In genomic region chr7:119271427-119271826, GRCm38 (mm10) we compare ENCODE assay signal across 25 mouse cellular contexts.
A peak's percentile ranks its signal among the peaks of the same experiment; 100 is the strongest.
DNase-seq lines count a peak whose midpoint lies in the region; ATAC-seq lines count a peak whose summit lies in the region.
"Had no signal": no experiment of that assay in that cellular context is flagged by ENCODE, and none has a peak within 500 bp of the region (broad histone marks: within the 10 kb centered on the region; RNA-seq: fewer than 3 reads in every experiment).

No protein-coding gene starts in this region.

- WGBS in midbrain, embryonic 14.5 days = 94% methylated on average over 1 of the region's 1 CpGs
- 89% methylated on average over 1 of the region's 1 CpGs for WGBS in midbrain, embryonic 11.5 days
- WGBS in liver, embryonic 12.5 days (ENCODE audit: insufficient replicate concordance) = 20% methylated on average over 1 of the region's 1 CpGs
- 97% methylated on average over 1 of the region's 1 CpGs for WGBS in midbrain, embryonic 16.5 days
- 100% methylated on average over 1 of the region's 1 CpGs for whole genome bisulfite sequencing in forebrain, embryonic 13.5 days

- no peak overlapping the region for H3K9ac ChIP-seq in midbrain, embryonic 14.5 days (replicated peaks; ENCODE audit: low read length)
- H3K9ac ChIP-seq in midbrain, embryonic 11.5 days (ENCODE audit: low read length) = no peak overlapping the region
- H3K9ac ChIP-seq in liver, embryonic 12.5 days = no peak overlapping the region
- H3K9ac ChIP-seq in midbrain, embryonic 16.5 days (ENCODE audit: low read depth, low read length) = no peak overlapping the region
- H3K9ac ChIP-seq in forebrain, embryonic 13.5 days = no peak overlapping the region
- H3K9ac ChIP-seq: heart, embryonic 12.5 days; limb, embryonic 13.5 days; neural tube, embryonic 12.5 days had no signal

- H3K27ac ChIP-seq in midbrain, embryonic 14.5 days (replicated peaks; ENCODE audit: low read depth, low read length) = 0 out of 2 replicates have a peak overlapping the region, but pooled peaks have one; percentile 13
- no peak overlapping the region for H3K27ac ChIP-seq in midbrain, embryonic 11.5 days (ENCODE audit: low read depth, low read length)
- peak overlapping the region; percentile 83 for H3K27ac ChIP-seq in liver, embryonic 12.5 days
- peak overlapping the region; percentile 47; the same call in 1 of the 2 replicates for H3K27ac ChIP-seq in midbrain, embryonic 16.5 days (ENCODE audit: low read length)
- no peak overlapping the region for H3K27ac ChIP-seq in forebrain, embryonic 13.5 days
- H3K27ac ChIP-seq: forebrain, embryonic 10.5 days; gastrocnemius, adult 2 months; heart, adult 2 months; kidney, postnatal 0 days; limb, embryonic 13.5 days; neural tube, embryonic 12.5 days had no signal

- H3K4me2 ChIP-seq in midbrain, embryonic 14.5 days (ENCODE audit: low read length) = no peak overlapping the region
- H3K4me2 ChIP-seq in midbrain, embryonic 11.5 days = no peak overlapping the region
- H3K4me2 ChIP-seq in liver, embryonic 12.5 days = peak overlapping the region; percentile 60
- H3K4me2 ChIP-seq in midbrain, embryonic 16.5 days (ENCODE audit: low read length) = no peak overlapping the region
- no peak overlapping the region for H3K4me2 ChIP-seq in forebrain, embryonic 13.5 days
- H3K4me2 ChIP-seq: heart, embryonic 12.5 days; limb, embryonic 13.5 days; neural tube, embryonic 12.5 days had no signal

- no peaks in the 10 kb centered on the region for H3K36me3 ChIP-seq in erythroblast, embryonic 14.5 days (ENCODE audit: control insufficient read depth)
- H3K36me3 ChIP-seq in midbrain, embryonic 14.5 days (ENCODE audit: control insufficient read depth, insufficient read depth, low read length) = no peaks in the 10 kb centered on the region
- H3K36me3 ChIP-seq in midbrain, embryonic 11.5 days (ENCODE audit: control insufficient read depth, insufficient read depth, low read length) = no peaks in the 10 kb centered on the region
- H3K36me3 ChIP-seq in liver, embryonic 12.5 days = no peaks in the 10 kb centered on the region
- H3K36me3 ChIP-seq in midbrain, embryonic 16.5 days (ENCODE audit: control insufficient read depth, insufficient read depth, low read length) = no peaks in the 10 kb centered on the region
- no peaks in the 10 kb centered on the region for H3K36me3 ChIP-seq in forebrain, embryonic 13.5 days (ENCODE audit: poor library complexity, severe bottlenecking)
- H3K36me3 ChIP-seq: forebrain, embryonic 10.5 days; heart, embryonic 12.5 days; limb, embryonic 13.5 days; neural tube, embryonic 12.5 days had no signal

- peak overlapping the region; percentile 6 for H3K4me3 ChIP-seq in erythroblast, embryonic 14.5 days (replicated peaks)
- H3K4me3 ChIP-seq in midbrain, embryonic 14.5 days (replicated peaks; ENCODE audit: low read depth, low read length) = no peak overlapping the region
- H3K4me3 ChIP-seq in midbrain, embryonic 11.5 days (ENCODE audit: low read depth, low read length) = no peak overlapping the region
- no peak overlapping the region for H3K4me3 ChIP-seq in liver, embryonic 12.5 days
- no peak overlapping the region for H3K4me3 ChIP-seq in midbrain, embryonic 16.5 days (ENCODE audit: low read depth, low read length)
- H3K4me3 ChIP-seq in forebrain, embryonic 13.5 days = no peak overlapping the region
- H3K4me3 ChIP-seq: forebrain, embryonic 10.5 days; gastrocnemius, adult 2 months; heart, adult 2 months; heart, embryonic 12.5 days; limb, embryonic 13.5 days; neural tube, embryonic 12.5 days had no signal

- H3K9me3 ChIP-seq in erythroblast, embryonic 14.5 days (ENCODE audit: control insufficient read depth, low read length) = no peaks in the 10 kb centered on the region
- no peaks in the 10 kb centered on the region for H3K9me3 ChIP-seq in midbrain, embryonic 14.5 days (ENCODE audit: control insufficient read depth, low read length)
- no peaks in the 10 kb centered on the region for H3K9me3 ChIP-seq in midbrain, embryonic 11.5 days (ENCODE audit: control insufficient read depth, low read length)
- no peaks in the 10 kb centered on the region for H3K9me3 ChIP-seq in liver, embryonic 12.5 days (replicated peaks)
- H3K9me3 ChIP-seq in midbrain, embryonic 16.5 days (replicated peaks; ENCODE audit: control insufficient read depth, low read length, poor library complexity, severe bottlenecking) = no peaks in the 10 kb centered on the region
- no peaks in the 10 kb centered on the region for H3K9me3 ChIP-seq in forebrain, embryonic 13.5 days (replicated peaks)
- H3K9me3 ChIP-seq: forebrain, embryonic 10.5 days; heart, embryonic 12.5 days; limb, embryonic 13.5 days; neural tube, embryonic 12.5 days had no signal

- DNase-seq in midbrain, embryonic 14.5 days = no peak
- no peak for DNase-seq in midbrain, embryonic 11.5 days (ENCODE audit: low spot score, missing footprints)
- no peak for DNase-seq in right cerebral cortex, postnatal 14 days
- DNase-seq: adrenal gland, adult 8-10 months; cerebellum, adult 8-10 months; cerebellum, postnatal 25 days; gastrocnemius, adult 2 months; heart, adult 2 months; kidney, adult 8-10 months; kidney, postnatal 4 days; lung, adult 2 months; lung, postnatal 14 days; thymus, postnatal 14 days had no signal

- H3K27me3 ChIP-seq in erythroblast, embryonic 14.5 days (ENCODE audit: control insufficient read depth) = no peaks in the 10 kb centered on the region
- no peaks in the 10 kb centered on the region for H3K27me3 ChIP-seq in midbrain, embryonic 14.5 days (ENCODE audit: control insufficient read depth, insufficient read depth, low read length)
- H3K27me3 ChIP-seq in midbrain, embryonic 11.5 days (ENCODE audit: control insufficient read depth, insufficient read depth, low read length) = no peaks in the 10 kb centered on the region
- no peaks in the 10 kb centered on the region for H3K27me3 ChIP-seq in liver, embryonic 12.5 days (replicated peaks)
- H3K27me3 ChIP-seq in midbrain, embryonic 16.5 days (ENCODE audit: control insufficient read depth, insufficient read depth, low read depth, low read length) = no peaks in the 10 kb centered on the region
- no peaks in the 10 kb centered on the region for H3K27me3 ChIP-seq in forebrain, embryonic 13.5 days
- H3K27me3 ChIP-seq: heart, embryonic 12.5 days; limb, embryonic 13.5 days; neural tube, embryonic 12.5 days had no signal

- no peak for ATAC-seq in erythroblast, adult 5-6 weeks (replicated peaks; ENCODE audit: low FRiP score, poor library complexity, severe bottlenecking)
- no peak for ATAC-seq in midbrain, embryonic 14.5 days (ENCODE audit: low FRiP score, low TSS enrichment)
- no peak for ATAC-seq in midbrain, embryonic 11.5 days (ENCODE audit: low FRiP score)
- ATAC-seq in liver, embryonic 12.5 days = peak; percentile 78
- ATAC-seq in midbrain, embryonic 16.5 days = no peak
- no peak for ATAC-seq in forebrain, embryonic 13.5 days
- ATAC-seq: forebrain, embryonic 16.5 days; intestine, embryonic 16.5 days had no signal

- H3K4me1 ChIP-seq in erythroblast, embryonic 14.5 days (ENCODE audit: control insufficient read depth) = peaks cover 41% of the 10 kb centered on the region
- no peaks in the 10 kb centered on the region for H3K4me1 ChIP-seq in midbrain, embryonic 14.5 days (ENCODE audit: control insufficient read depth, insufficient read depth, low read length)
- H3K4me1 ChIP-seq in midbrain, embryonic 11.5 days (ENCODE audit: control insufficient read depth, insufficient read depth, low read length) = no peaks in the 10 kb centered on the region
- peaks cover 39% of the 10 kb centered on the region for H3K4me1 ChIP-seq in liver, embryonic 12.5 days
- H3K4me1 ChIP-seq in midbrain, embryonic 16.5 days (ENCODE audit: control insufficient read depth, insufficient read depth, low read length) = peaks cover 4% of the 10 kb centered on the region; the same call in 1 of the 2 replicates
- no peaks in the 10 kb centered on the region for H3K4me1 ChIP-seq in forebrain, embryonic 13.5 days
- H3K4me1 ChIP-seq: heart, embryonic 12.5 days; limb, embryonic 13.5 days; neural tube, embryonic 12.5 days had no signal

Comparison
In these comparisons a context has a peak if more than half of its experiments do, and no peak if none do; other contexts are left out.
1. H3K27ac ChIP-seq: peak in midbrain, embryonic 14.5 days (single experiment), liver, embryonic 12.5 days (single experiment) and midbrain, embryonic 16.5 days (single experiment); none in midbrain, embryonic 11.5 days (single experiment) and forebrain, embryonic 13.5 days (single experiment).